Mouse (Mus musculus): ENCODE data around the gene Tpra1.

DNA sequence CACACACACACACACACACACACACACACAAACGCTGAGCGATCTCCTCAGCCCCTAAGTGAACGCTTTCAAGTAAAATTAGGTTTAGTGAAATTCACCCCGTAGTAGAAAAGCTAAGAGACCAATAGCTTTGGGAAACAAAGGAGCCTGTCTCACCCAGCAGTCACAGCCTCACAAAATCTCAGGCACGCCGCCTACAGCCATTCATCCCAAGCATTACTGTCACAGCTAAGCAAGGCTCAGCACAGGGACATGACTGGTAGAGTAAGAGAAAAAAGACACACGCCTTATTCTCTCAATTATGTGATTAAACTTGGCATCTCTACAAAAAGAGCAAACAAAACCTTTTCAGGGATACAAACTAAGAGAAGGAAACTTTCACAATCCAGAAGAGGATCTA, 20.7 kb upstream of the Tpra1 start:
- TF ChIP-seq CTCF (IDR thresholded peaks at IDR 0.05; ENCODE audit: borderline replicate concordance, insufficient read depth, low read length) (no peak), POLR2A (IDR thresholded peaks at IDR 0.05; ENCODE audit: low read depth, low read length) (no peak)

All from embryonic fibroblast, embryonic 13.5 days (primary cell).